Mouse (Mus musculus): ENCODE results near the gene Dpp6. TPM values are rescaled to one million over a fixed set of nuclear protein-coding genes. Genes with fewer than 3 reads are reported as not detected.
A peak's percentile ranks its signal among the peaks of the same experiment; 100 is the strongest.

Gene Dpp6
- polyA plus RNA-seq, 1 experiment = 8.2 TPM

GRCm38 (mm10) chr5:27380656-27381385 is 563.8 kb downstream of the Dpp6 start:
- DNase-seq (ENCODE audit: low read depth) = no peak

- DNase-seq (ENCODE audit: low read depth) = no peak
These were observed 581.4 kb downstream of the Dpp6 start for GRCm38 (mm10) chr5:27398371-27398770.

- no peak for DNase-seq (ENCODE audit: low read depth)
These were observed 582.1 kb downstream of the Dpp6 start for GRCm38 (mm10) chr5:27399111-27399510.

GRCm38 (mm10) chr5:27402616-27403015 is 585.6 kb downstream of the Dpp6 start:
- no peak for DNase-seq (ENCODE audit: low read depth)

GRCm38 (mm10) chr5:27408854-27409253 is 591.9 kb downstream of the Dpp6 start:
- no peak for DNase-seq (ENCODE audit: low read depth)

- peak; percentile 20 for DNase-seq (ENCODE audit: low read depth)
These were observed 596.0 kb downstream of the Dpp6 start for GRCm38 (mm10) chr5:27413023-27413422.

GRCm38 (mm10) chr5:27415518-27415917 is 598.5 kb downstream of the Dpp6 start:
- no peak for DNase-seq (ENCODE audit: low read depth)

- DNase-seq (ENCODE audit: low read depth) = no peak
These were observed 599.6 kb downstream of the Dpp6 start for GRCm38 (mm10) chr5:27416571-27416970.

- no peak for DNase-seq (ENCODE audit: low read depth)
These were observed 600.4 kb downstream of the Dpp6 start for GRCm38 (mm10) chr5:27417398-27417797.

- no peak for DNase-seq (ENCODE audit: low read depth)
These were observed 601.9 kb downstream of the Dpp6 start for GRCm38 (mm10) chr5:27418856-27419255.

- DNase-seq (ENCODE audit: low read depth) = no peak
These were observed 604.2 kb downstream of the Dpp6 start for GRCm38 (mm10) chr5:27421090-27421635.

GRCm38 (mm10) chr5:27423766-27424165 is 606.8 kb downstream of the Dpp6 start:
- no peak for DNase-seq (ENCODE audit: low read depth)

GRCm38 (mm10) chr5:27424484-27425080 is 607.6 kb downstream of the Dpp6 start:
- DNase-seq (ENCODE audit: low read depth) = no peak

GRCm38 (mm10) chr5:27426200-27426599 is 609.2 kb downstream of the Dpp6 start:
- DNase-seq (ENCODE audit: low read depth) = no peak

GRCm38 (mm10) chr5:27433584-27433983 is 616.6 kb downstream of the Dpp6 start:
- no peak for DNase-seq (ENCODE audit: low read depth)

GRCm38 (mm10) chr5:27453201-27453845 is 636.3 kb downstream of the Dpp6 start:
- no peak for DNase-seq (ENCODE audit: low read depth)

GRCm38 (mm10) chr5:27454386-27454785 is 637.4 kb downstream of the Dpp6 start:
- DNase-seq (ENCODE audit: low read depth) = no peak

- no peak for DNase-seq (ENCODE audit: low read depth)
These were observed 640.0 kb downstream of the Dpp6 start for GRCm38 (mm10) chr5:27456981-27457380.

- no peak for DNase-seq (ENCODE audit: low read depth)
These were observed 640.7 kb downstream of the Dpp6 start for GRCm38 (mm10) chr5:27457686-27458085.

GRCm38 (mm10) chr5:27474964-27475465 is 658.0 kb downstream of the Dpp6 start:
- no peak for DNase-seq (ENCODE audit: low read depth)

GRCm38 (mm10) chr5:27481706-27482105 is 664.7 kb downstream of the Dpp6 start:
- no peak for DNase-seq (ENCODE audit: low read depth)

- DNase-seq (ENCODE audit: low read depth) = no peak
These were observed 669.1 kb downstream of the Dpp6 start for GRCm38 (mm10) chr5:27486138-27486537.

- DNase-seq (ENCODE audit: low read depth) = no peak
These were observed 673.9 kb downstream of the Dpp6 start for GRCm38 (mm10) chr5:27490942-27491341.

All from gonadal fat pad, adult 2 months (tissue).